Mouse (Mus musculus) megakaryocyte, adult 5-6 weeks (primary cell): ENCODE results near the gene Naxe. TPM values are rescaled to one million over a fixed set of nuclear protein-coding genes. Genes with fewer than 3 reads are reported as not detected.

Experiments
- ATAC-seq: 2 replicates; pipeline ENCODE4 v1.8.0; 2016; ENCODE audit warnings: mild to moderate bottlenecking, inconsistent platforms; ENCODE audit not compliant: poor library complexity, severe bottlenecking
- total RNA-seq, 2 experiments: library from RNA; stranded (forward) in 1 of 2; stranded (reverse) in 1 of 2; fragments of 153-499, 151-499 nt in 1 of 2; fragments of 221-1000, 200-1000 nt in 1 of 2; gene quantifications; 2 replicates each; pipeline versions ENCODE4 v1.2.3 to v1.2.4; 2015 to 2017

Naxe gene
- total RNA-seq, 2 experiments from 2014 or later: 29.3 to 48.2 TPM

- ATAC-seq: no peak
Measured at GRCm38 (mm10) chr3:88068386-88068785, 10.1 kb upstream of the Naxe start.

- no peak for ATAC-seq
Measured at GRCm38 (mm10) chr3:88057030-88057429, 1.3 kb downstream of the Naxe start.

GRCm38 (mm10) chr3:88049532-88049931 is 8.8 kb downstream of the Naxe start:
- no peak for ATAC-seq

- ATAC-seq: peak; percentile 100
Measured at GRCm38 (mm10) chr3:88042661-88043421, 15.5 kb downstream of the Naxe start, which contains the start of gene Gpatch4. Gene Gpatch4 (plus strand): TSS chr3:88043108.

- ATAC-seq: peak; percentile 60; the same call in 1 of the 2 replicates
Measured at GRCm38 (mm10) chr3:88035561-88036293, 22.6 kb downstream of the Naxe start.

GRCm38 (mm10) chr3:88033506-88033905 is 24.8 kb downstream of the Naxe start:
- ATAC-seq: no peak

- ATAC-seq: no peak
Measured at GRCm38 (mm10) chr3:88030608-88031395, 27.5 kb downstream of the Naxe start.

- no peak for ATAC-seq
Measured at GRCm38 (mm10) chr3:88027434-88028186, 30.7 kb downstream of the Naxe start, which contains the start of gene Hapln2. Gene Hapln2 (minus strand): TSS chr3:88027583.

GRCm38 (mm10) chr3:88026823-88027222 is 31.5 kb downstream of the Naxe start:
- ATAC-seq: no peak

- ATAC-seq: peak; percentile 63; the same call in 1 of the 2 replicates
Measured at GRCm38 (mm10) chr3:88023192-88024074, 34.9 kb downstream of the Naxe start.

GRCm38 (mm10) chr3:88022322-88023191 is 35.7 kb downstream of the Naxe start:
- ATAC-seq: peak; percentile 87

- no peak for ATAC-seq
Measured at GRCm38 (mm10) chr3:88010634-88011265, 47.5 kb downstream of the Naxe start.

Other genes starting within 250 kb of the Naxe start
- 1.9 and 4.8 TPM in 2 replicates for gene Pear1, start 234.2 kb downstream of the Naxe start, total RNA-seq (2015)
- gene Pear1, start 234.2 kb downstream of the Naxe start, total RNA-seq (2017): 0.77 and 2.6 TPM in 2 replicates
- gene Sh2d2a, start 211.7 kb downstream of the Naxe start, total RNA-seq (2015): 1.9 and 2.7 TPM in 2 replicates
- gene Sh2d2a, start 211.7 kb downstream of the Naxe start, total RNA-seq (2017): 0.70 and 1.4 TPM in 2 replicates
- gene Prcc, start 172.9 kb downstream of the Naxe start, total RNA-seq (2015): 16.8 and 18.9 TPM in 2 replicates
- gene Prcc, start 172.9 kb downstream of the Naxe start, total RNA-seq (2017): 18.5 and 22.2 TPM in 2 replicates
- 131 and 154 TPM in 2 replicates for gene Hdgf, start 152.2 kb downstream of the Naxe start, total RNA-seq (2015)
- gene Hdgf, start 152.2 kb downstream of the Naxe start, total RNA-seq (2017): 217 and 229 TPM in 2 replicates
- 134 and 135 TPM in 2 replicates for gene Mrpl24, start 139.0 kb downstream of the Naxe start, total RNA-seq (2015)
- 99.8 and 106 TPM in 2 replicates for gene Mrpl24, start 139.0 kb downstream of the Naxe start, total RNA-seq (2017)
- gene Isg20l2, start 128.2 kb downstream of the Naxe start, total RNA-seq (2015): 27.5 and 28.8 TPM in 2 replicates
- gene Isg20l2, start 128.2 kb downstream of the Naxe start, total RNA-seq (2017): 25.0 and 26.3 TPM in 2 replicates
- 7.2 and 7.8 TPM in 2 replicates for gene Rrnad1, start 127.8 kb downstream of the Naxe start, total RNA-seq (2015)
- 8.7 and 10.2 TPM in 2 replicates for gene Rrnad1, start 127.8 kb downstream of the Naxe start, total RNA-seq (2017)
- 1.3 TPM in 1 of 2 replicates, not detected in the other for gene Crabp2, start 109.8 kb downstream of the Naxe start, total RNA-seq (2015)
- gene Crabp2, start 109.8 kb downstream of the Naxe start, total RNA-seq (2017): not detected in 2 replicates
- not detected in 2 replicates for gene Nes, start 87.4 kb downstream of the Naxe start, total RNA-seq (2015)
- not detected in 2 replicates for gene Nes, start 87.4 kb downstream of the Naxe start, total RNA-seq (2017)
- not detected in 2 replicates for gene Bcan, start 58.3 kb downstream of the Naxe start, total RNA-seq (2015)
- gene Bcan, start 58.3 kb downstream of the Naxe start, total RNA-seq (2017): not detected in 2 replicates
- gene Hapln2, start 30.9 kb downstream of the Naxe start, total RNA-seq (2015): not detected in 2 replicates
- gene Hapln2, start 30.9 kb downstream of the Naxe start, total RNA-seq (2017): not detected in 2 replicates
- 7.3 TPM in 2 replicates for gene Gpatch4, start 15.4 kb downstream of the Naxe start, total RNA-seq (2015)
- 9.5 and 10.1 TPM in 2 replicates for gene Gpatch4, start 15.4 kb downstream of the Naxe start, total RNA-seq (2017)
- not detected in 2 replicates for gene Ttc24, start 19.8 kb upstream of the Naxe start, total RNA-seq (2015)
- not detected in 2 replicates for gene Ttc24, start 19.8 kb upstream of the Naxe start, total RNA-seq (2017)
- gene Iqgap3, start 23.5 kb upstream of the Naxe start, total RNA-seq (2015): 13.5 and 16.3 TPM in 2 replicates
- 26.3 and 27.8 TPM in 2 replicates for gene Iqgap3, start 23.5 kb upstream of the Naxe start, total RNA-seq (2017)
- 73.3 and 77.4 TPM in 2 replicates for gene Mef2d, start 83.9 kb upstream of the Naxe start, total RNA-seq (2015)
- 29.2 and 42.0 TPM in 2 replicates for gene Mef2d, start 83.9 kb upstream of the Naxe start, total RNA-seq (2017)
- gene Rhbg, start 196.2 kb upstream of the Naxe start, total RNA-seq (2015): not detected in 2 replicates
- gene Rhbg, start 196.2 kb upstream of the Naxe start, total RNA-seq (2017): not detected in 2 replicates
- not detected in 2 replicates for gene Gm38392, start 228.7 kb upstream of the Naxe start, total RNA-seq (2015)
- gene Gm38392, start 228.7 kb upstream of the Naxe start, total RNA-seq (2017): not detected in 2 replicates
- 2.8 and 6.6 TPM in 2 replicates for gene Tsacc, start 238.5 kb upstream of the Naxe start, total RNA-seq (2015)
- 0.95 and 3.5 TPM in 2 replicates for gene Tsacc, start 238.5 kb upstream of the Naxe start, total RNA-seq (2017)
- gene Cct3, start 238.6 kb upstream of the Naxe start, total RNA-seq (2015): 153 and 179 TPM in 2 replicates
- gene Cct3, start 238.6 kb upstream of the Naxe start, total RNA-seq (2017): 90.2 and 91.2 TPM in 2 replicates